Mouse (Mus musculus) adrenal gland, adult (tissue): ENCODE data around the gene Smim24.

Experiments used
- DNase-seq, 2 experiments: peaks; one replicate each; pipeline ENCODE4 v3.0.0; 2022 to 2023; ENCODE audit warnings: low spot score in 1 of 2; ENCODE audit not compliant: inconsistent age in 2 of 2

Smim24 gene

DNA sequence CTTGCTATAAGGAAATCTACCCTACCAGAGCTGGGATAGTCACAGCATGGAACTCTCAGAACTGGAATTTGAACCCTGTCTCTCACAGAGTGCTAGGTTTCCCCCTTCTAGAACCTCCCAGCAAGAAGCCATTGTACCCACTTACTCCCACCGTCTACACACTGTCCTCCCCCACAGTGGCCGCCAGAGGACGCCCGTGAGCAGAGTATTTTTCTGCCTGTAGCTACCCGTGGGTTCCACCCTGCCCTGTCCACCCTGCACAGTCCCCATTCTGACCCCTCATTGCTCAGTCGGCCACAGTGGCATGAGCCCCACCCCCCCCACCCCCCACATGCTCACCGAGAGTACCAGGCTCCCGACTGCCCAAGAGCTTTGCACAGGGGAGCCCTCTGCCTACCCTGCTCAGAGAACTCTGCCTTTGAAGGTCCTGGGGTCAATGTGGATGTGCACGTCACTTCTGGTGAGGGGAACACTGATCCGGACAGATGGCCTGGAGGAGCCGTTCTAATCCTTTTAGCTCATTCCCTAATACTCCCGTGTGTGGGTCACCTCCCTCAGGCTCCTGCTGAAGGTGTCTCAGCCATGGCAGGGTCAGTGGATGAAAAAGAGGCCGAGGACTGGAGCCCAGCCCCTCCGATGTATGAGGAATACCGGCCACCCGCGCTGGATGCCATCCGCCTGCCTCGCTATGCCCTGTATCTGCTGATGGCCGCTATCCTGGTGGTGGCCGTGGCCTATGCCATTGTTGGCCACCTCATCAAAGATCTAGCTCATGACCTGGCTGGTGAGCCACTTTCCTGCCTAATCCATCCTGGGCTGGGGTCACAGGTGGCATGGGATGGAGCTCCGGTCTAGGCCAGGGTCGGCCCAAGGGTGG lies 2.8 kb upstream of the Smim24 start:
- peak; percentile 76 to 93 for DNase-seq

DNA sequence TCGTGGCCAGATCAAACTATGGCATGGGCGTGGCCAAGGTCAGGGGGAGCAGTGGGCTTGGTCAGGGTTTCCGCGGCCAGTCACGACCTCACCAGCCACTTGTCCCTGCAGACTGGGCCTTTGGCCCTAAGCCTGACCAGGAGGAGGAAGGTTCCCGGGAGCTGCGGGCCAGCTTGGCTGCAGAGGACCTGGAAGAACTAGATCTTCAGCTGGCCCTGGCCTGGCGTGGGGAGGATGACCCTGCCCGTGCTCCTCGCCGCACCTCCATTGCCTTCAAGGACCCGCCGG lies 2.2 kb upstream of the Smim24 start:
- peak in 1 of 2 experiments; percentile 64 for DNase-seq

DNA sequence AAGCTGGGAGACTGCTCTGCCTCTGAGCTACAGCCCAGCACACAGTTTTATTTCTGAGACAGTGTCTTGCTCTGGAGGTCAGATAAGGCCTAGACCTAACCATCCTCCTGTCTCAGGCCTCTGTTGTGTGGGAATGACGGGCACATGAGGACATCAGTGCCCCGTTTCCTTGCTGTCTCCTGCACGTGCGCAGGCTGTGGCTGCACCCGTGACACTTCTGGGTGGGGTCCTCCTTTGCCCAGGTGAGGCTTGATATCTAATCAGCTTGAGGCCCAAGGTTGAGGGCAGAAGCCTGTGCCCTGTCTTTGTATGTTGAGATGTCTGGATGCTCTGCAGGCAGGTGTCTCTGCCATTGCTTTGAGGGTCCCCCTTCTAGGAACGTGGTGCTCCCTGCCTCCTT lies 581 bp upstream of the Smim24 start:
- no peak for DNase-seq

DNA sequence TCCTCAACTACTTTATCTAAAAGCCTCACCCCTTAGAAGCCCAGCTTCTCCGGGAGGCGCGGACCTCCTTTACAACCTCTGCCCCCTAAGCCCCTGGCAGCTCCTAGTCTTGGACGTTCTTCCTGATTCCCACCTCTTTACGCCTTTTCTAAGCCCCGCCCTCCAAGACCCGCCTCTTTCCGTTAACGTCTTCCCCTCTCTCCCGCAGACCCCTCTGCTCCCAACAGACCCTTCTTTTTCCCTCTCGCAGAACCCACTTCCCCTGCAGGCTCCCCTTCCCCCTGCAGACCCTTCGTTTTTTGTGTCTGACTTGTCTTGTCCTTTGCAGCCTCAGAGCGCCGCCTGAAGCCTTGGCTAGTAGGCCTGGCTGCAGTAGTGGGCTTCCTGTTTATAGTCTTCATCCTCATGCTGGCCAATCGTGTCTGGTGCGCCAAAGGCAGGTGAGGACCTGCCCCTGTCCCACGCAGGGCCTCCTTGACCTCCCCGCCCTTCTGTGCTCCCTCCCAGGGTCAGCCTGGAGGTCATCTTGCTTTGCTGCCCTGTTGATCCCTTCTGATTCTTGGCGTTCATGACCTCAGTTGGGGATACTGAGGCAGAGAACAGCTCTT lies 709 bp downstream of the Smim24 start:
- peak in 1 of 2 experiments; percentile 61 for DNase-seq

DNA sequence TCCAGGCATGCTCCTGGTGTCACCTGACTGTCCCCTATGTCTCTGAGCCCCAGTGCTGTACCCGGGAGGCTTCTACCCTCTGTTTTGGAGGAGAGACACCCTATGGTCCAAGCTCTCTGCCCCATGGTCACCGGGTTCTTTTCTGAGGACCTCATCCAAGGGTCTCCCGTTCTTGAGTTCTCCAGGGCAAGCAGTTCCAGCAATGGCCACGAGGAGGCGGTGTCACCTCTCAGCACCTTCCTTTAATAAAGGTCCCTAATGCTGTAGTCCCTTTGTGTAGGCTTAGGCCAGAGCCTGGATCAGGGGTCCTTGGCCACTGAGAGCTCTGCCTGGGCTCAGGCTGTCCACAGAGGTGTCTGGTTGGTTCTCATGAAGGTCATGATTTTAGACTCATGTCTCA lies 2.3 kb downstream of the Smim24 start:
- peak; percentile 51 to 86 for DNase-seq

DNA sequence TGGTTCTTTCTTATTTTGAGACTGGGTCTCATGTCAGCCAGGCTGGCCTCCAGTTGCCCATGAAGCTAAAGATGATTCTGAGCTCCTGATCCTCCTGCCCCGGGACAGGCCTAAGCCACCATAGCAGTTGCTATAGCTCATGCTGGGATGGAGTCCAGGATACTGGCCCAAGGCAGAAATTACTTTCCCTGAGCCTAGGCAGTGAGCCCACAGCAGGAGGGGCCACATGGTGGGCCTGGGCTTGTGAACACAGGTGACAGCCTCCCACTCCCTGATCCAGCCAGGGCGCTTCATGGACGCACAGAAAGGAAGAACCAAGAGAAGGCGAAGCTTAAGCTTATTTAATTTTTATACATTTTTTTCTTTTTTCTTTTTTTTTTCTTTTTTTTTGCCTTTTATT lies 3.0 kb downstream of the Smim24 start:
- DNase-seq: no peak

DNA sequence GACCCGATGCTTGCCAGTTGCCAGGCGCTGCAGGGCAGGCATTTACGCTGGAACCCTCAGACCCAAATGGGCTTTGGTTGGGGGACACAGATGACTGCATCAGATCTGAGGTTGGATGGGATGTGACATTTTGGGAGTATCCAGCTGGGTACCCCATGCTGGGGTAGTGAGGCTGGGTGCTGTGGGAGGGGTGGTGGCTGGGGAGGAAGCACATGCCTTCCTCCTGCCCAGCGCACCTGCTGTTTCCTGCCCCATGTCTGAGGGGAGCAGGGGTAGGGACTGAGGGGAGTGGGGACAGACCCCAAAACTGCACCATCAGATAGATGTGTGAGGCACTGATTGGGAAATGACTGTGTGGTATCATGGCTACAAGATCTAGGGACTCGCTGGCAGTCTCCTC lies 3.9 kb downstream of the Smim24 start:
- no peak for DNase-seq

DNA sequence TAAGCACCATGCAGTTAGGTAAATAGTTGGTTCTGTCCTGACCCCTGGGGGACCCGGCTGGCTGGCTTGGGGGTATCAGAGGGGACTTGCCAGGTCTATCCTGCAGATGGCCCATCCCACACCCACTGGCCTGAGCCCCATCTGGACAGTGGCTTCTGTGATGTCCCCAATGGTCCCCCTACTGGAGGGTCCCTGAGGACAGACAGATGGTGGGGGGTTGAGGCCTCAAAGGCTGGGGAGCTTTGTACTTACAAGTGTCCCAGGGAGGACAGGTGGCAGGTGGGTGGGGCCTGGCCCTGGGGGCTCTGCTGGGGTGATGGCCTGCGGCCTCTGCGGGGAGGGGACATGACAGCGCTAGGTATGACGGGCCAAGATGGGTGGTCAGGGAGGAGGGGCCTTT lies 6.4 kb downstream of the Smim24 start:
- no peak for DNase-seq

DNA sequence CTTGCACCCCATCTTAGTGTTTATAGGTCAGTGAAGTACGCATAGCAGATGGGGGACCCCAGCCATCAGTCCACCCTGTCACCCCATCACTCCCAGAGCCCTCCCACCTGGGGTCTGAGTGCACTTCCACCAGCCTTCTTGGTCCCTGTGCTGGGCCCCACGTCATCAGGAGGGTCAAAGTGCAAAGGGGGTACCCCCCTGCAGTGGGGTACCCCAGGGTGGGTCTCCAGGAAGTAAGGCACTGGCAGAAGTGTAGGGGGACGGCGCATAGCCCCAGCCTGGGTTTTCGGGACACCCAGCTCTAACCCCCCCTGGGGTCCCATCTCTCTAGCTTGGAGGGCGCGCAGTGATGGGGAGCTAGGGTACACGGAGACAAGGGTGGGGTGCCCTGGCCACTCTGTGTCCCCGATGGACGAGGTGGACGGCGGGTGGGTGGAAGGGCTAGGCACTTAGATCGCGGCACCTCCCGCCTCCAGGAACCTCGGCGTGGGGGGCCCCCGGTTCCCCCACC lies 7.0 kb downstream of the Smim24 start:
- DNase-seq: no peak

DNA sequence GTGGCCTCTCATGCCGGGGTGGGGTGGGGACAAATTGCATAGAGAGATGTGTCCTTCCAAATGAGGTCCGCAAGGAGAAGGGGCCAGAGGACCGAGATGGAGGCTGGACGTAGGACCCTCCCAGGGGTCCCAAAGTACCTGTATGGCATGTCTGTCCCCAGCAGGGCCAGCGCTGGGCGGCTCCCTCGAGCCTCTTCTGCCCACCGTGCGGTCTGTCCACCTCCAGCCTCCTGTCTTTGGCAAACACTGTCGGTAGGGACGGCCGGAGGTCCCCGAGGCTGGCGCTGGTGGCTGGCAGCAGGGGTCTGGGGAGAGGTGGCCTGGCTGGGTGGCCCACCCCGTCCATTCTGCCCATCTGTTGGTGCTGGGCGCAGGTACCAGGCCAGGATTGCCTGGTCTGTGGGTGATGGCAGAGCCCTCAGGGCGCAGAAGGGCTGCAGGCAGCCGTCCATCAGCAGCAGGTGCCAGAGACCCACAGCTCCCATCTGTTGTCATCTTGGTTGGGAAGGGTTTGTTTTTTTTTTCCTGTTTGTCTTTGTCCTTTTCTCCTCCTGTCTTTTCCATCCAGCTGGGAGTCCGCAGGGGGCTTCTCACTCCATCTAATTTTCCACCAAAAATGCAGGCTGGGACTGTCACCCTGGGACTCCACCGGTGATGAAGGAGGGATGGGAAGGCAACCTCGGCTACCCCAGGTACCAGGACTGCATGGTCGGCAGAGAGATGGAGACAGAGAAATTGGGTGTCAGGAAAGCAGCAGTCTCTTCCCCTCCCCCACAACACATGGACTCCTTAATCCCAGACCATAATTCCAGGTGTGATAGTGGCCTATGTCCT lies 7.7 kb downstream of the Smim24 start:
- DNase-seq: no peak

DNA sequence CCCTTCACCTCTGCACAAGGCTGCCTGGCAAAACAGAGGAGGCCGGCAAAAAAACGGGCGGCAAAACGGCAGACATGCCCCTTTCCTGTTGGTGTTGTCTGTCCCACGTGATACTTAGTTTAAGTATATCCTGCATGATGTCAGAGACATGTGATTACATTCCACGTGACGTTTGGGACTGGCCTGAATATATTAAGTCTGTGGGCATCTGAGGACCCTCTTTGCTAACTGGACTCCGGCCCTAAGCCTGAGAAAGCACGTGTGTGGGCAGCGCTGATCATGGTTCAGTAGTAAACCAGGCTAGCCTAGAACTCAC lies 8.3 kb downstream of the Smim24 start:
- no peak for DNase-seq

DNA sequence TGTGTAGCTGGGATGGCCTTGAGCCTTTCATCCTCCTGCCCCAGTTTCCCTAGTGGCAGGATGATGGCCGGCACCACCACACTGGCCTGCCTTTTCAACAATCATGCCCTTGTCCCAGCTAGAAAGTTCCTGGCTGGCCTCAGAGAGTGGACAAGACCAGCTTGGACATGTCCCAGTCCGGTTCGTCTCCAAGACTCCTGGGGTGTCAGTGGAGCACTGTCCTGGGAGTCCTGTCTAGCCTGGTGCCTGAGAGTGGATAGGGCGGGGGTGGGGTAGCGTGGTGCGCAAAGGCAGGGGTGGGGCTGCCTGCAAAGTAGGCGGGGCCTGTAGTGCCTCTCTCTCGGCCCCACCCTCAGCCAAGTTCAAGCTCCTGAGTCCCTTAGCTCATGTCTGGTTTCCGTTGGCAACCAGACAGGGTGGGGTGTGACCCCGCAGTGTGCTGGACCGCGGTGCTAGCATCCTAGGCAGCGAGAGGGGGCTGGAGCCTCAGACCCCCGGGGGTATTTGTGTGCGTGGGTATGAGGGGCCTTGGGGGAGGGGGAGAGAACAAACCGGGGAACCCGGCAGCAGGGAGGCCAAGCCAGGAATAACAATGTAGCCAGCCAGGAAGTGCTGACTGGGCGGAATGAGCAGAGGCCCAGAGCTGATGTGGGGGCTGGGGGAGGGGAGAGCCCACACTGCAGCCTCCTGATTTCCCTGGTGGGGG lies 8.8 kb downstream of the Smim24 start:
- DNase-seq: peak; percentile 62 to 78

DNA sequence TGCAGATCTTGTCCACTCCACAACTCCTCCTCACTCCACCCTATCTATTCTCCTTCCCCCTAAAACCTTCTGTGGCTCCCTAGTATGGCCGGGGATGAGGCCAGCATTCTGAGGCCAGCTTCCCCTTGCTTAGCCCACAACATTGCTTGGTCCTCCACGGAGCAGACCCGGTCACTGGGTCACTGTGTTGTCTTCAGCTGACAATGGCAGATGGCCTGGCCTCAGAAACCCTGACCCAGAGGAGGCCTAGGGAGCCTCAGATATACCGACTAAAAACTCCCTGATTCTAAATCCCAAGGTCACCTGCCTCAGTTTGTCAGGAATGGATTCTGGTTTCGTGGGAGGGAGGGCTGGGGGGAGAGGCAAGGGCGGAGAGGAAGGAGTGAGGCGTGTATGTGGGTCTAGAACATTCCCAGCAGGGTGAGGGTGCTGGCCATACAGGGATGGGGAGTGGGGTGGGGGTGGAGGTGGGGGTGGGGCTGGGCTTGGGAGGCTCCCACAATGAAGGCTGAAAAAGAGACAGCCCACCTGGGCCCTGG lies 9.4 kb downstream of the Smim24 start:
- DNase-seq: no peak

DNA sequence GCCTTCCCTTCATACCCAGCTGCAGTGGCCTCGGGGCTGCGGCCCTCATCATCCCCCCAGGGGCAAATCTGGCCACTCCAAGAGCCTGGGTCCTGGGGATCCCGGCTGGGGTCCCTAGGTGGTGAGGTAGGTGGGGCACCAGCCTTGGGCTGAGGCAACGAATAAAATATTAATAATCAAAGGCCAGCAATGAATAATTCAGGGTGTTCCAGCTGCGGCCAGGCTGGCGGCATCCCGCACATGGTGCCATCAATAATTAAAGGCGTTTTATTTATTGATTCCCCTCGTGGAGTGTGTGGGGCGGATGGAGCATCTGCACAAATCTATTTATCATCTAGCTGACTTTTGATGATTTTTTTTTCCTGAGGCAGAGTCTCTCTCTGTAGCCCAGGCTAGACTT lies 10.7 kb downstream of the Smim24 start:
- no peak for DNase-seq

DNA sequence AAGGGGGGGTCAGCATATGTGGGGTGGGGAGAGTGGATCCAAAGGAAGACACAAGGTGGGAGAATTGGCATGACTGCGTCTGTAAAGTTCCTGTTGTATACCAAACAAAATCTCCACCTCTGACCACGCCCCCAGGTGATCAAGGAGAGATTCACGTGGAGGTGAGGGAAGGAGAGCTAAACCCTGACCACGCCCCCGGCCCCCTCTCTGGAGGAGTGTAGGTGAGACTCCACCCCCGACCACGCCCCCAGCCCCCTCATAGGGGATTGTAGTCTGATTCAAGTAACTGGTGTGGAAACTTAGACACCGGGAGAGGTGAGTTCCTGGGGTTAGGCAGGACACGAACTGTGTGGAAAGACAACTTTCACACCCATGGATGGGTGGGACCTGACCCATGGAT lies 11.2 kb downstream of the Smim24 start:
- no peak for DNase-seq

DNA sequence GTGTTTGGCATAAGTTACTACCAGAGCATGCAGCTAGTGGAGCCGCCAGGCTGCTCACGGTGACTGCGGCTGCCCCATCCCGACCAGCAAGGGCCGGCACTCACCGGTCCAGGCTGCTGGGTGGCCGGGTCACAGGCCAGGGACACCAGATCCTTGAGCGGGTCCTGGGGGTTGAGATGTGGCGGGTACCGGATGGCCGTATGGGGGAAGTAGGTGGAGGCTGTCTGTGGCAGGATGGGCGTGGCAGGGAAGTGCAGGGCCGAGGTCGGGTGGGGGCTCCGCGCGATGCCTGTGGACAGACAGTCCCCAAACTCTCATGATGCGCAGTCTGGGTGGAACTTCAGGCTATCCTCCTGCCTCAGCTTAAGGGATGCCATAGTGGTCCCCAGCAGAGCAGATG lies 11.9 kb downstream of the Smim24 start:
- DNase-seq: peak; percentile 44 to 60

DNA sequence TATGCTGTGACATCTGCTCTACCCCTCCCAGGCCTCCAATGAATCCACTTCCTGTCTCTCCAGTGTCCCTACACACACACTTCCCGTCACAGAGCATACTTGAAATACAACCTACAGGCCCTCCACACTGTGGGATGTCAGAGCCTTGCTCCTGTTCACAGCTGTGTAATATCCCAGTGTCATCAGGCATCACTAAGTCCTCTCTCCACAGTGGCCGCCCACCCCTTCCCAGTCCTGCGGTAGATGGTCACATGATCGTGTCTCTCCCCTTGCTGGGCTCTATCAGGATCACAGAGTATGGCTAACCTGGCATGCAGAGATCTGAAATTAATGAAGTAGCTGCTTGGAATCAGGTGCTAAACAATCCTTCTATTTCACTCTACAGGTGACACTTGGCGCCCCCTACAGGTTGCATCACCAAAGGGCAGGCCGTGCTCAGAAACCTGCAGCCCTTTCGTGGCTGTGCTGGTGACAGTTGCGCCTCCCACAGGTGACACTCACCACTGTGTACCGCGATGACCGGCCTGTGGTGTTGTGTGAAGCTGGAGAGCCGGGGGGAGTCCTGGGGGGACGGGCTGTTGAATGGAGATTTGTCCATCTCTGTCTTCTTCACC lies 12.8 kb downstream of the Smim24 start:
- DNase-seq: peak; percentile 63 to 85

DNA sequence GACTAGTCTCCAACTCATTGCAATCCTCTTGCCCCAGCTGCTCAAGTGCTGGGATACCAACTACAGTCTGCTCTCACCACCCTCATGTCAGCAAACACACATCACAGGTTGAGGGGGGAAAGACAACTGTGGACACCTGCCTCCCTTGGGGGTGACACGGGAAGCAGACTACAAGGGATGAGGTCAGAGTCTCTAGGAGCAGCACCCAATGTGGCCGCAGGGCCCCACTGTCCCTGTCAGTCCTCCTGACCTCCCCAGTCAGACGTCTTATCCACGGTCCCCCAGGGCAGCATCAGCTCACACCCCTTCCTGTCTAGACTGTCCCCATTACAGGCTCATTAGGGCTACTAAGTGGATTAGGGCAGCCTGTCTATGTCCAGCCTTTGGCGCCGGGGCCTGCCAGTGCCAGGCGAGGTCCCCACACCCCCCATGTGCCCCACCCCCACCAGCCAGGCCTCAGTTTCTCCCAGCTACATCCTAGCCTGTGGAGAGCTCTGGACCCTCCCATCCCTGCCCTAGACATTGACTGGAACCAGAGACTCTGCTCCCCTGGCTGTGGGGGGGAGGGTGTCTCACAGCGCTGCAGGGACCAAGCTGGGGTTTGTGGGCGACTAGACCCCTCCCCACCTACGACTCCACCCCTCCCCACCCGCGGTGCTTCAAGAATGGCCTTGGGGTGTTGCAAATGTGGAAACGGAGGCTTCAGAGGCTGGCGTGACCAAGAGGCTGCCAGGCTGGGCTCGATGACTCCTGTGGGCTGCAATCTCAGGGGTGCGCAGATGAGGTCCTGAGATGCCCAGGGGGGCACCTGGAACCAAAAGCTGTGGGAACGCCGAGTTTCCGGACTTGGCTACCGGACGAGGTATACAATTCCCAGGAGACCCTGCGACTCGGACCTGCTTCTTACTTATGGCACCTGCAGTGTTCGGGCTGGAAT lies 13.9 kb downstream of the Smim24 start:
- DNase-seq: peak; percentile 52 to 65
